Mouse (Mus musculus) bone marrow macrophage, adult 2 months (primary cell): ENCODE results near the gene Gm13030. TPM values are rescaled to one million over a fixed set of nuclear protein-coding genes. Genes with fewer than 3 reads are reported as not detected.
A peak's percentile ranks its signal among the peaks of the same experiment; 100 is the strongest.
"Not testable (repeated sequence)": the region's sequence is repeated elsewhere in the genome, so short reads cannot be mapped to it uniquely, and the experiment has no call there.

Source experiments
- H3K27ac ChIP-seq: 2 replicates; pipeline ENCODE4 v1.5.1; 2012; ENCODE audit warnings: low read depth, low read length; ENCODE audit not compliant: insufficient read depth
- H3K4me1 ChIP-seq: 2 replicates; pipeline ENCODE4 v1.6.1; 2012; ENCODE audit warnings: low read length; ENCODE audit not compliant: control insufficient read depth, insufficient read depth
- H3K4me3 ChIP-seq: 2 replicates; pipeline ENCODE4 v1.5.1; 2012; ENCODE audit warnings: mild to moderate bottlenecking, low read length, moderate library complexity; ENCODE audit not compliant: insufficient read depth
- CTCF ChIP-seq: IDR thresholded peaks from 2 replicates; pipeline ENCODE4 v1.5.1; 2012; ENCODE audit warnings: low read depth, mild to moderate bottlenecking, low read length, moderate library complexity
- POLR2A ChIP-seq: IDR thresholded peaks from 2 replicates; pipeline ENCODE4 v1.6.1; 2012; ENCODE audit warnings: mild to moderate bottlenecking, low read depth, low read length, borderline replicate concordance
- polyA plus RNA-seq: library from polyadenylated mRNA; stranded (reverse); fragments of >200 nt; gene quantifications from 2 replicates; pipeline ENCODE4 v1.2.4, GENCODE M21; 2012; ENCODE audit not compliant: missing spikeins, insufficient read depth, insufficient read length

The Gm13030 gene
- polyA plus RNA-seq, 1 experiment: not detected

DNA sequence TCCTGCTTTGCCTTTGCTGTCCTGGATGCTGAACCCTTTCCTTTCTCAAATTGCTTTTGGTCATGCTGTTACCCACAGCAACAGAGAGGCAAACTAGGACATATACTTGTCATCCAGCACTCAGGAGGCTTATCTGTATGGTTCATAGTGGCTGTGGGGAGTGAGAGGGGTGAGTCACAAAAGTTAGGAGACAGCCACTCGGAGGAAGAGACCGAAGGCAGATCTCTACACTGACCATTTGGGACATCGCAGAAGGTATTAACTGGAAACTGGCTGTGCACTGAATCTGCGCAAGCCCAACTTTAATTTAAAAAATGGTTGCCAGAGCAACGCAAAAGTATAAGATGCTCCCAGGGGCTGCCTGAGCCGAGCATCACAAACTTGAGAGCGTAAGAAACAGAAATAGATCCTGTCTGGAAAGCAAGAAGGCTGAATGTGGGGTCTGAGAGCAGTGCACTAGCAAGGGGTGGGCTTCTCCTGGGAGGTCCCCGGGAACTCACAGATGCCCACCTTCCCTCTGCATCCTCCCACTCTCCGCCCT is 18.6 kb downstream of the Gm13030 start:
- no peak for TF ChIP-seq POLR2A
- TF ChIP-seq CTCF: no peak
- H3K4me3 ChIP-seq: no peak overlapping the region

DNA sequence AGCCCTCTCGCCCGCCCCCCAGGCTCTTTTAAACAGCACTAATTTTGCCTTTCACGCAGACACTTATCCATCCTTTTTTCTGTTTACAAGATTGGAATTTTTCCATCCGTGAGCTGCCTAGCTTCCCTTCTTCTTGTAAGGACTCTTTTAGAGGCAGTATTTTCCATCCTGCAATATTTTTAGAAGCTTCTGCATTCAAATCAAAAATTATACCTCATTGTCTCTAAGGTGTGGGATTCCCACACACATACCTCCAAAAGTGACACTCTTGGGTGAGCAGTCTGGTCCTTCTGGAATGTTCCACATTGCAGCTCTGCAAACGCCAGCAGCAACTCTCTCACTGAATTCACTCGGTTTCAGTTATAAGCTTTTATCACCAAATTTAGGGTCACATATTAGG is 20.8 kb downstream of the Gm13030 start:
- Histone ChIP-seq H3K27ac (no peak overlapping the region), H3K4me3 (no peak overlapping the region)
- no peak for TF ChIP-seq CTCF
- TF ChIP-seq POLR2A: no peak

More for the DNA sequence above, 18.6 kb downstream of the Gm13030 start:
- Histone ChIP-seq H3K27ac (no peak overlapping the region), H3K4me1 (peaks cover 5% of the 10 kb centered on the region; the same call in 1 of the 2 replicates)

DNA sequence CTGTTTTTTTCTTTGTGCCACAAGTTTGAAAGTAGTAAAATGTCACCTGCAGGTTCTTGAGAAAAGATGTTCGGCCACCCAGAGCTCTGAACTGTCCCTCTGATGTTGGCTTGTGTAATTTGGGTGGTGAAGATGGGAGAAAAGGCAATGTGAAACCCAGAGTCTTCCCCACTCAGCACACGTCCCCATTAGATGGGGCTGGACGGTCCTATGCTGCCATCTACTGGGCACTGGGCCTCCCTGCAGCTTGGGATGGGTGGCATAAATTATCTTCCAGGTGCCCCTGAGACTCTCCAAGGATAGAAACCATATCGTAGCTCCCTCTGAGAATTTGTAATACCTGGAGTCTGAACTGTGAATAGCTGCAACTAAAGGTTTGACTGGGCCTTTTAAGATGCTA is 22.3 kb downstream of the Gm13030 start:
- Histone ChIP-seq H3K4me1 (no peaks in the 10 kb centered on the region), H3K27ac (no peak overlapping the region), H3K4me3 (no peak overlapping the region)
- TF ChIP-seq CTCF: peak; percentile 55; the same call in 1 of the 2 replicates
- no peak for TF ChIP-seq POLR2A

More for the DNA sequence above, 20.8 kb downstream of the Gm13030 start:
- H3K4me1 ChIP-seq: peaks cover 5% of the 10 kb centered on the region; the same call in 1 of the 2 replicates

DNA sequence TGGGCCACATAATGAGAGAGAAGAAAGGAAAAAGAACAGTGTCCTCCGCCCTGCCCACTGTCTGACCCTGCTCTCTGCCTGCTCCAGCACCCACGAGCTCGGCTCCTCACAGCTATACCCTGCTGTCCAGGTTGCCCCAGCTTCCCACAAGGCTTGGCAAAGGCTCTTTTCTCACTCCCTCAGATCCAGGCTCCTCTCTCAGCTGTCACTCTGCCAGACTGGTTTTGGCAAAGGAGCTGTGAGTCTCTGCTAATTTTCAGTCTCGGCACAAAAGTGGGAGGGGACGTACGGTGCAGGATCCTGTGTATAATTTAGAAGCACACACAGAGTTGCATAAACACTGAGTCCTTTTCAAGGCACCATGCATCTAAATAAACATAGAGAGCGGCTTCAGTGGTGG is 32.4 kb downstream of the Gm13030 start:
- Histone ChIP-seq H3K4me1 (no peaks in the 10 kb centered on the region), H3K4me3 (no peak overlapping the region), H3K27ac (no peak overlapping the region)
- TF ChIP-seq POLR2A (no peak), CTCF (no peak)

DNA sequence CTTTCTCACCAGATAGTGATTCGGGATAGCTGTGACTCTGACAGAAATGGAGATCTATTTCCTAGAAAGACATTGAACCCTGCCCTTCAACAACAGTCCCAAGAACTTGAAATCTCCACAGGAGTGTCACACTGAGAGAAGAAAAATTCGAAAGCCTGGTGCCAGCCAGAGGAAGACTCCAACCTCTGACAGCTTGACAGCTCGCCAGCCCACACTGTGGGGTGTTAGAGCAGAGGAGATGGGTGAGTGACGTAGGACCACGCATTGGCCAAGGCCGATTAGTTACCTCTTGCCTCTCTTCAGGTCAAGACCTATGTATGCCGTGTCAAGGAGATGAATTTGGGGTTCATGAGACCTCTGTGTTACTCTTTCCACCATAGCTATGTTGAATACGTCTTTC is 33.0 kb downstream of the Gm13030 start:
- H3K4me3 ChIP-seq: no peak overlapping the region
- no peak overlapping the region for H3K27ac ChIP-seq
- TF ChIP-seq CTCF: no peak
- no peaks in the 10 kb centered on the region for H3K4me1 ChIP-seq

DNA sequence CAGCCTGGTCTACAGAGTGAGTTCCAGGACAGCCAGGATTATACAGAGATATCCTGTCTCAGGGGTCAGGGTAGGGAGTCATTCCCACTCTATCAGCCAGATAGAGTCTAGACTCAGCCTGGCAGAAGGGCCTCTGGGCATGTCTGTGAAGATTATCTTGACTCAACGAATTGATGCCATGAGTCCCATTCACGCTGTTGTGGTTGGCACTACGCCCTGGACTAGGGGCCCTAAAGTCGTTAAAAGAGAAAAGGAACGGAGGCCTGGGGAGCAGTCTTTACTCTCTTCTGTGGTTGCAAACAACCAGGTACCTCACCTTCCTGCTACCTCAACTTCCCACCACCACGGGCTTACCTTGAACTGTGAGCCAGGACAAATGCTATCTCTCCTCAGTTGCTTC is 34.0 kb downstream of the Gm13030 start:
- Histone ChIP-seq H3K4me3 (no peak overlapping the region), H3K27ac (no peak overlapping the region), H3K4me1 (no peaks in the 10 kb centered on the region)
- TF ChIP-seq POLR2A (no peak), CTCF (no peak)

DNA sequence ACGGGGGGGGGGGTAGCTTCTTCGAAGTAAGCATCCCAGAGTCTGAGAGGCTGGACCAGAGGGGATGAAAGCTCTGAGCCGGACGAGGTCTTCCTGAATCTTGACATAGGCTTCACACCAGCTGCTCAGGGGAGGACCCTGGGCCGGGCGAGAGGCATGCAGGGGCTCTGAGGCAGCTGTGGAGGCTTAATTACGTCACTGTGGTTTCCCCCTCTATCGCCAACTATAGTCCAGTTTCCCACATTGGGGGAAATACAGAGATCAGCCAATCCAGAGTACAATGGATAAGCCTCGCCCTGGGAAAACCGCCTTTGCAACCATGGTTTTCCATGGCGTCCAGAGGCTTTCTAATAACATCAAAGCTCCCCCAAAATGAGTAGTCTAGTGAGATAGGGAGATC is 46.6 kb downstream of the Gm13030 start:
- TF ChIP-seq POLR2A (no peak), CTCF (no peak)
- Histone ChIP-seq H3K27ac (no peak overlapping the region), H3K4me1 (no peaks in the 10 kb centered on the region), H3K4me3 (no peak overlapping the region)

DNA sequence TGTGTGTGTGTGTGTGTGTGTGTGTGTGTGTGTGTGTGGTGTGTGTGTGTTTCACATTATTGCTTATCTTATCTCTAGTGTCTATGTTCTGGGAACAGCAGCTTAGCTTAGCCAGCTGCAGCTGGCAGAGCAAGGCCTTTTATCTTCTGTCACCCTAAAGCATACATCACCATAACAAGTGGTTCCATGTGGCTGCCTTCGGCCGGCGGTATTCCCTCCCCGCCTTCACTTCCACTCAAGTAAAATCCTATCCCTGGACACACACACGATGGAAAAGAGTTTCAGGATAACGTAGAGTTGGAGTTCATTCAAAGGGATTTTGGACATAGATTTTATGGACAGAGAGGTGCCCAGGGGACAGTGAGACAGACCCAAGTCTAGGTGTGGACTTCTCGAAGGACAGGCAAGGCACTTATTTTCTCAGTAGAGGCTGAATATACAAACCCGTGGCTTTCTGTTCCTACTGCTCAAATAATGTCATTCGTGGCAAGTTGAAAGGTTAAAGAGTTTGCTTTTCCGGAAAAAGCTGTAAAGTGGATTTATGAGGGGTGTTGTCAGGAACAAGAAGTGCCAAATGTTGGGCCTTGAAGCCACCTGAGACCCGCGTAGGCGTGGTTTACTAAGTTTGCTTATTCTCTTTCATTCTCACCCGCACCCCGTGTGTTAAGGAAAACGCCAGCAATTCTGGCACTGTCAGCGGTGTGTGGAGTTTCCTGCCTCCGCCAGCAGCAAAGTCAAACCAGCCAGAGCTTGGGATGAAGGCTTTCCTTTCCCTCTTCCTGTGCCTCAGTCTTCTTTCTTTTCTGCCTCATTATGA is 47.8 kb downstream of the Gm13030 start:
- Histone ChIP-seq H3K4me3 (no peak overlapping the region), H3K4me1 (no peaks in the 10 kb centered on the region), H3K27ac (no peak overlapping the region)
- TF ChIP-seq POLR2A: no peak
- no peak for TF ChIP-seq CTCF

DNA sequence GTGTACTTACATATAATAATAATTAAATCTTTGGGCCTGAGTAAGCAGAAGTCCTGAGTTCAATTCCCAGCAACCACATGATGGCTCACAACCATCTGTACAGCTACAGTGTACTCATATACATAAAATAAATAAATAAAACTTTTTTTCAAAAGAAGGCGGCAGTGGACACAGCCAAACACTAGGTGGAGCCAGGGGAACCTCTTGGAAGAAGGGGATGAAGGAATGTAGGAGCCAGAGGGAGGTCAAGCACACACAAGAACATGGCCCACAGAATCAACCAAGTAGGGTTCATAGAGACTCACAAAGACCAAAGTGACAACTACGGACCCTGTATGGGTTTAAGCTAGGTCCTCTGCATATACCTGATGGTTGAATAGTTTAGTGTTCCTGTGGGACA is 49.1 kb downstream of the Gm13030 start:
- no peak overlapping the region for H3K27ac ChIP-seq
- no peak overlapping the region for H3K4me3 ChIP-seq
- TF ChIP-seq POLR2A (no peak), CTCF (no peak)
- no peaks in the 10 kb centered on the region for H3K4me1 ChIP-seq

DNA sequence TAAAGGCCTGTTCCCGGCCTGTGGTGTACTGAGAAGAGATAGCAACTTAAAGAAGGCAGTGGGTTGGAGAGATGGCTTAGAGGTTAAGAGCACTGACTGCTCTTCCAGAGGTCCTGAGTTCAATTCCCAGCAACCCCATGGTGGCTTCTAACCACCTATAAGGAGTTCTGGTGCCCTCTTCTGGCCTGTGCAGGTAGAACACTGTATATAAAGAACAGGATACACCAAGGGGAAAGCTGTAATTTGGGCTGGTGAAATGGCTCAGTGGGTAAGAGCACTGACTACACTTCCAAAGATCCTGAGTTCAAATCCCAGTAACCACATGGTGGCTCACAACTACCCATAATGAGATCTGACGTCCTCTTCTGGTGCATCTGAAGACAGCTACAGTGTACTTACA is 49.6 kb downstream of the Gm13030 start:
- not testable (repeated sequence) for H3K4me1 ChIP-seq, H3K4me3 ChIP-seq, H3K27ac ChIP-seq
